Mouse (Mus musculus) small intestine, adult 2 months (tissue): ENCODE data around the gene Echdc2. TPM values are rescaled to one million over a fixed set of nuclear protein-coding genes. Genes with fewer than 3 reads are reported as not detected.
"Not testable (repeated sequence)": the region's sequence is repeated elsewhere in the genome, so short reads cannot be mapped to it uniquely, and the experiment has no call there.

Experiments used
- H3K27ac ChIP-seq: fragments of 200-500 bp; 2 replicates; pipeline ENCODE4 v1.5.1; 2012; ENCODE audit warnings: low read depth, low read length, control low read depth, inconsistent platforms; ENCODE audit not compliant: insufficient read depth
- H3K27me3 ChIP-seq: fragments of 200-500 bp; 2 replicates; pipeline ENCODE4 v1.6.1; 2012; ENCODE audit warnings: mild to moderate bottlenecking, moderate library complexity, low read length, inconsistent platforms; ENCODE audit not compliant: control insufficient read depth, insufficient read depth
- H3K36me3 ChIP-seq: fragments of 200-500 bp; 2 replicates; pipeline ENCODE4 v1.6.1; 2012; ENCODE audit warnings: mild to moderate bottlenecking, low read length, control low read depth, inconsistent platforms; ENCODE audit not compliant: control insufficient read depth, insufficient read depth
- H3K4me1 ChIP-seq: fragments of 200-500 bp; 2 replicates; pipeline ENCODE4 v1.6.1; 2012; ENCODE audit warnings: low read length, inconsistent platforms, mixed read lengths; ENCODE audit not compliant: control insufficient read depth, insufficient read depth, insufficient read length
- H3K4me3 ChIP-seq: fragments of 200-500 bp; 2 replicates; pipeline ENCODE4 v1.5.1; 2012; ENCODE audit warnings: low read depth, mild to moderate bottlenecking, control low read depth, inconsistent platforms, low read length, moderate library complexity
- CTCF ChIP-seq: fragments of 200-500 bp; IDR thresholded peaks from 2 replicates; pipeline ENCODE4 v1.5.1; 2012; ENCODE audit warnings: low read depth, mild to moderate bottlenecking, control low read depth, inconsistent platforms, low read length, moderate library complexity, mixed read lengths; ENCODE audit not compliant: insufficient replicate concordance, insufficient read length; ENCODE audit errors: extremely low read depth
- POLR2A ChIP-seq: fragments of 200-500 bp; IDR thresholded peaks from 2 replicates; pipeline ENCODE4 v1.6.1; 2012; ENCODE audit warnings: low read depth, mild to moderate bottlenecking, control low read depth, inconsistent platforms, low read length, moderate library complexity
- WGBS: fragments of 180-500 bp; shearing (Covaris S2); methylation state at CpG from one replicate; pipeline ENCODE4 v1.1.7; 2018; 5-methylcytosine and 5-hydroxymethylcytosine counted together
- polyA plus RNA-seq: library from polyadenylated mRNA; depleted of rRNA; stranded (reverse); fragments of >200 nt; gene quantifications from 2 replicates; pipeline ENCODE4 v1.2.3, GENCODE M21; 2012

The Echdc2 gene
- polyA plus RNA-seq, 1 experiment: 31.2 TPM

GRCm38 (mm10) chr4:108127516-108127915 is 37.7 kb upstream of the Echdc2 start:
- no peaks in the 10 kb centered on the region for H3K4me1 ChIP-seq
- TF ChIP-seq CTCF (no peak), POLR2A (no peak)
- no peaks in the 10 kb centered on the region for H3K36me3 ChIP-seq
- 87% methylated on average over 5 of the region's 5 CpGs for WGBS
- no peak overlapping the region for H3K4me3 ChIP-seq
- H3K27ac ChIP-seq: no peak overlapping the region
- H3K27me3 ChIP-seq: no peaks in the 10 kb centered on the region

- H3K4me1 ChIP-seq: no peaks in the 10 kb centered on the region
- H3K4me3 ChIP-seq: no peak overlapping the region
- TF ChIP-seq POLR2A: no peak
- TF ChIP-seq CTCF: no peak
- H3K36me3 ChIP-seq: no peaks in the 10 kb centered on the region
- no peak overlapping the region for H3K27ac ChIP-seq
- no peaks in the 10 kb centered on the region for H3K27me3 ChIP-seq
- 93% methylated on average over 2 of the region's 2 CpGs for WGBS
These were observed 36.9 kb upstream of the Echdc2 start for GRCm38 (mm10) chr4:108128339-108128738.

GRCm38 (mm10) chr4:108130452-108130851 is 34.8 kb upstream of the Echdc2 start:
- no peaks in the 10 kb centered on the region for H3K27me3 ChIP-seq
- WGBS: 91% methylated on average over 3 of the region's 3 CpGs
- no peaks in the 10 kb centered on the region for H3K36me3 ChIP-seq
- H3K4me3 ChIP-seq: no peak overlapping the region
- TF ChIP-seq CTCF (no peak), POLR2A (no peak)
- no peak overlapping the region for H3K27ac ChIP-seq
- no peaks in the 10 kb centered on the region for H3K4me1 ChIP-seq

- no peaks in the 10 kb centered on the region for H3K27me3 ChIP-seq
- 80% methylated on average over 5 of the region's 5 CpGs for WGBS
- no peak overlapping the region for H3K4me3 ChIP-seq
- no peak overlapping the region for H3K27ac ChIP-seq
- TF ChIP-seq POLR2A: no peak
- TF ChIP-seq CTCF: no peak
- H3K36me3 ChIP-seq: no peaks in the 10 kb centered on the region
- no peaks in the 10 kb centered on the region for H3K4me1 ChIP-seq
These were observed 28.3 kb upstream of the Echdc2 start for GRCm38 (mm10) chr4:108136938-108137337.

GRCm38 (mm10) chr4:108143178-108143577 is 22.1 kb upstream of the Echdc2 start:
- H3K4me1 ChIP-seq, H3K27ac ChIP-seq: not testable (repeated sequence)
- WGBS: 74% methylated on average over 2 of the region's 2 CpGs

DNA sequence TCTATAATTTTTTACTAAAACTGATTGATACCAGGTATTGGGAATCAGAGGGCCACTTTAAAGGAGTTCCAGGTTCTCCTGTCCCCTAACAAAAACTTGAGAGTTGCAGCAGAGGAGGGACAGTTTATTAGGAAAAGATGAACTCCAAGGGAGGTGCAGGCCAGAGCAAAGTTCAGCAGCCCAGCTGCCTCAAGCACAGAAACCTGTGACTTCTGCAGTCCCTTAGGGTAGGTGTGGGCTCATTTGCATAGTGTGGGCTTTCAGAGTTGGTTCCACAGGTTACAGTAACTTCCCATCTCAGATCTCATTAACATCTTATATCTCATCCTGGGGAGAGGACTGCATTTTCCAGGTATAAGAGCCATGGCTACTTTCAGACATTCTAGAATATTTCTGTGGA is 21.5 kb upstream of the Echdc2 start:
- Histone ChIP-seq H3K36me3 (no peaks in the 10 kb centered on the region), H3K4me3 (no peak overlapping the region)
- TF ChIP-seq POLR2A: no peak

More at GRCm38 (mm10) chr4:108143178-108143577, 22.1 kb upstream of the Echdc2 start:
- not testable (repeated sequence) for H3K27me3 ChIP-seq, H3K36me3 ChIP-seq, H3K4me3 ChIP-seq

GRCm38 (mm10) chr4:108144880-108145279 is 20.4 kb upstream of the Echdc2 start, which contains the start of gene Scp2:
Scp2 (minus strand) TSS chr4:108144998.
- 0 out of 2 replicates have a peak, but pooled peaks cover 1% of the 10 kb centered on the region for H3K4me1 ChIP-seq
- H3K27me3 ChIP-seq: no peaks in the 10 kb centered on the region
- no peak within 1 kb of the TSS for H3K4me3 ChIP-seq
- no peaks in the 10 kb centered on the region for H3K36me3 ChIP-seq
- H3K27ac ChIP-seq: no peak within 1 kb of the TSS
- WGBS: 86% methylated on average over 1 of the region's 1 CpGs
- TF ChIP-seq POLR2A (no peak), CTCF (no peak)

More for the DNA sequence above, 21.5 kb upstream of the Echdc2 start:
- Histone ChIP-seq H3K27me3 (no peaks in the 10 kb centered on the region), H3K27ac (no peak overlapping the region), H3K4me1 (0 out of 2 replicates have a peak, but pooled peaks cover 1% of the 10 kb centered on the region)

DNA sequence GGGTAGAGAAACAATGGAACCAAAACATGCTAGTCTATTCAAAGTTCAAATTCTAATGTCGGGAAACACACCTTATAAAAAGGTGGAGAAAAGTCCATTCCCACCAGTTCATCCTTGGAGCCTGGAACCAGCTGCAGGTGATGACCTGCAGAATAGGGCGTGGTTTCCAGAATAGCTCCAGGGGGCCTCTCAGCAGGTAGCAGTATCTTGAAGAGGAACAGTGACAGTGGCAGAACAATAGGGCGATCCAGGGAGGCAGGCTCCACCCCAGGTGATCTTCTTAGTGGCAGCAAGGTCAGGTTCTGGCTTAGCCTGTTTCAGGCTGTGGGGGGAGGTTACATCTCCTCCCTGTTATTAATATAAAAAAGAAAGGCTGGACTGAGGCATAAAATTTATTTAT is 19.7 kb upstream of the Echdc2 start:
- not testable (repeated sequence) for H3K36me3 ChIP-seq, H3K4me3 ChIP-seq, H3K27me3 ChIP-seq, H3K27ac ChIP-seq, H3K4me1 ChIP-seq
- WGBS: 41% methylated on average over 3 of the region's 3 CpGs

DNA sequence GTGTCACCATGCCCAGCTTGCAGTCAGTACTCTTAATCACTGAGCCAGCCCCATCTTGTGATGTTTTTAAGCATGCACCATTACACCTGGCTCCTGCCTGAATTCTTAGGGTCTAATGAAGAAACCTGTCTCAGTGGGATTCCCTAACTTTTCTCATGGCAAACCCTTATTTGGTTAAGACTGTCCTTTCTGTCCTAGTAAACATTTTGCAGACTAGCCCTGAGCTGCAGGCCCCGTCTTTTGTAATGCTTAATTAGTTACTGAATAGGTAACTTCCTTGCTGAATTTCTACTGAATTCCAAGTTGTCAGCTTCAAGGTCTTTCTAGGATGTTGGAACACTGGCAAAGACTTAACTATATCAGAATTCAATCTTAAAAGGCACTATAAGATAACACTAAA is 10.1 kb upstream of the Echdc2 start:
- H3K27ac ChIP-seq, H3K36me3 ChIP-seq, H3K4me1 ChIP-seq, H3K4me3 ChIP-seq, H3K27me3 ChIP-seq: not testable (repeated sequence)
- WGBS: 76% methylated on average over 1 of the region's 1 CpGs
